Mouse (Mus musculus): ENCODE data around the gene Gm10964. TPM values are rescaled to one million over a fixed set of nuclear protein-coding genes. Genes with fewer than 3 reads are reported as not detected.

Gm10964 gene
- total RNA-seq (2014; rRNA removed), result not detected in 2 replicates
- polyA plus RNA-seq (2015; fragmentation: Nextera tagmentation; extraction: Ambion mirVana), result not detected in 2 replicates

- H3K9ac ChIP-seq, result no peak within 1 kb of the TSS
- H3K4me1 ChIP-seq (ENCODE audit: insufficient read depth), result peaks cover 8% of the 10 kb centered on the region
- H3K4me2 ChIP-seq (ENCODE audit: low read depth), result peak within 1 kb of the TSS; percentile 48
- WGBS, result 88% methylated on average over 1 of the region's 1 CpGs
- peak within 1 kb of the TSS; percentile 76 for H3K27ac ChIP-seq (ENCODE audit: low read depth, low read length)
- DNase-seq, result no peak
- no peak for ATAC-seq
- H3K4me3 ChIP-seq (ENCODE audit: low read depth, low read length), result peak within 1 kb of the TSS; percentile 9; the same call in 1 of the 2 replicates
- H3K27me3 ChIP-seq (ENCODE audit: insufficient read depth, low read length), result no peaks in the 10 kb centered on the region
- no peak for TF ChIP-seq CTCF (IDR thresholded peaks at IDR 0.05; ENCODE audit: low read depth)
- H3K9me3 ChIP-seq (ENCODE audit: low read length), result no peaks in the 10 kb centered on the region
- peaks cover 20% of the 10 kb centered on the region for H3K36me3 ChIP-seq (ENCODE audit: insufficient read depth)
These were observed at the start of gene Gm10964 for GRCm38 (mm10) chr3:103739329-103739728. TSS of gene Gm10964 (plus strand) at chr3:103739366.

DNA sequence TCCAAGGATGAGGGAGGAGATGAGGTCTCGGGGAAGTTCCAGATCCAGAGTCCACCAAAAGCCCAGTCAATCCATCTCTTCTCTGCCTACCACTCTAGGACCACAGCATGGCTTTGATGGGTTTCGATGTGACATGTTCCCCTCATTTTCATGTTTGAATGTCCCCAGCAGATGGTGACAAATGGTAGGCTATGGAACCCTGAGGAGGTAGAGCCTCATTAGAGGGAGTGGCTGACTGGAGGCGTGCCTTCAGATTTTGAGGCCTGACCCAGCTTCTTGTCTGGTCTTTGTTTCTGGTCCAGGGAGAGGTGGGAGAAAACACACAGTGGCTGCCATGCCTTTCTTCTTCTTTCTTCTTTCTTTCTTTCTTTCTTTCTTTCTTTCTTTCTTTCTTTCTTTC lies 48.7 kb upstream of the Gm10964 start:
- peak; percentile 29; the same call in 1 of the 2 replicates for TF ChIP-seq CTCF (IDR thresholded peaks at IDR 0.05; ENCODE audit: low read depth)
- DNase-seq (no peak), ATAC-seq (no peak)
- Histone ChIP-seq H3K4me3 (ENCODE audit: low read depth, low read length) (no peak overlapping the region), H3K36me3 (ENCODE audit: insufficient read depth) (no peaks in the 10 kb centered on the region), H3K4me1 (ENCODE audit: insufficient read depth) (no peaks in the 10 kb centered on the region), H3K27me3 (ENCODE audit: insufficient read depth, low read length) (no peaks in the 10 kb centered on the region), H3K4me2 (ENCODE audit: low read depth) (no peak overlapping the region), H3K9me3 (ENCODE audit: low read length) (no peaks in the 10 kb centered on the region), H3K9ac (no peak overlapping the region), H3K27ac (ENCODE audit: low read depth, low read length) (no peak overlapping the region)
- WGBS, result 84% methylated on average over 3 of the region's 3 CpGs

- H3K27ac ChIP-seq (ENCODE audit: low read depth, low read length), result no peak overlapping the region
- H3K9me3 ChIP-seq (ENCODE audit: low read length), result no peaks in the 10 kb centered on the region
- no peak overlapping the region for H3K4me2 ChIP-seq (ENCODE audit: low read depth)
- no peak overlapping the region for H3K9ac ChIP-seq
- 60% methylated on average over 3 of the region's 3 CpGs for WGBS
- H3K4me1 ChIP-seq (ENCODE audit: insufficient read depth), result no peaks in the 10 kb centered on the region
- TF ChIP-seq CTCF (IDR thresholded peaks at IDR 0.05; ENCODE audit: low read depth), result no peak
- DNase-seq (no peak), ATAC-seq (no peak)
- H3K36me3 ChIP-seq (ENCODE audit: insufficient read depth), result no peaks in the 10 kb centered on the region
- H3K27me3 ChIP-seq (ENCODE audit: insufficient read depth, low read length), result no peaks in the 10 kb centered on the region
- no peak overlapping the region for H3K4me3 ChIP-seq (ENCODE audit: low read depth, low read length)
These were observed 43.6 kb upstream of the Gm10964 start for GRCm38 (mm10) chr3:103695556-103695955.

- no peaks in the 10 kb centered on the region for H3K9me3 ChIP-seq (ENCODE audit: low read length)
- 92% methylated on average over 1 of the region's 1 CpGs for WGBS
- H3K27me3 ChIP-seq (ENCODE audit: insufficient read depth, low read length), result no peaks in the 10 kb centered on the region
- no peak overlapping the region for H3K4me3 ChIP-seq (ENCODE audit: low read depth, low read length)
- no peaks in the 10 kb centered on the region for H3K36me3 ChIP-seq (ENCODE audit: insufficient read depth)
- H3K27ac ChIP-seq (ENCODE audit: low read depth, low read length), result no peak overlapping the region
- no peak for ATAC-seq
- H3K4me1 ChIP-seq (ENCODE audit: insufficient read depth), result no peaks in the 10 kb centered on the region
- DNase-seq, result no peak
- H3K4me2 ChIP-seq (ENCODE audit: low read depth), result no peak overlapping the region
- no peak overlapping the region for H3K9ac ChIP-seq
- no peak for TF ChIP-seq CTCF (IDR thresholded peaks at IDR 0.05; ENCODE audit: low read depth)
These were observed 42.7 kb upstream of the Gm10964 start for GRCm38 (mm10) chr3:103696388-103696925.

GRCm38 (mm10) chr3:103704661-103705060 lies 34.5 kb upstream of the Gm10964 start:
- DNase-seq, result no peak
- WGBS, result 56% methylated on average over 6 of the region's 6 CpGs
- ATAC-seq, result no peak
- Histone ChIP-seq H3K9ac (no peak overlapping the region), H3K4me1 (ENCODE audit: insufficient read depth) (no peaks in the 10 kb centered on the region), H3K27me3 (ENCODE audit: insufficient read depth, low read length) (no peaks in the 10 kb centered on the region), H3K4me2 (ENCODE audit: low read depth) (no peak overlapping the region), H3K4me3 (ENCODE audit: low read depth, low read length) (no peak overlapping the region), H3K9me3 (ENCODE audit: low read length) (no peaks in the 10 kb centered on the region), H3K36me3 (ENCODE audit: insufficient read depth) (no peaks in the 10 kb centered on the region), H3K27ac (ENCODE audit: low read depth, low read length) (no peak overlapping the region)
- no peak for TF ChIP-seq CTCF (IDR thresholded peaks at IDR 0.05; ENCODE audit: low read depth)

DNA sequence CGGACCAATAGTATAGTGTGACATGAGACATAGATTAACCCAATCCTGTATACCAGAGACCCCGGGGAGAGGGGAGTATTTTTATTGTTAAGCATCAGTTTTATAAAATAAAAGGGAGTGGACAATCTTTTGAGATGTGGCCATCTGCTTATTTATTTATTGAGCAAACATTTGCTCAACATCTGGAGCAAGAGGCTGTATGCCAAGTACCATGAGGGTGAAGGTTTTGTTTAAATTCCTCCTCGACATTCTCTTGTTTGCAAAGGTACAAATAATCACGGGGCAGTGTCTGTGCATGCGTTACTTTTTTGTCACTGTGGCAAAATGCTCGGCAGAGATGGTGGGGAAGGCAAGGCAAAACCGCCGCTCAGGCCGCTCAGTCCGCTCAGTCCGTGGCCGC lies 33.7 kb upstream of the Gm10964 start:
- TF ChIP-seq CTCF (IDR thresholded peaks at IDR 0.05; ENCODE audit: low read depth), result no peak
- ATAC-seq, result no peak
- H3K9me3 ChIP-seq (ENCODE audit: low read length), result no peaks in the 10 kb centered on the region

DNA sequence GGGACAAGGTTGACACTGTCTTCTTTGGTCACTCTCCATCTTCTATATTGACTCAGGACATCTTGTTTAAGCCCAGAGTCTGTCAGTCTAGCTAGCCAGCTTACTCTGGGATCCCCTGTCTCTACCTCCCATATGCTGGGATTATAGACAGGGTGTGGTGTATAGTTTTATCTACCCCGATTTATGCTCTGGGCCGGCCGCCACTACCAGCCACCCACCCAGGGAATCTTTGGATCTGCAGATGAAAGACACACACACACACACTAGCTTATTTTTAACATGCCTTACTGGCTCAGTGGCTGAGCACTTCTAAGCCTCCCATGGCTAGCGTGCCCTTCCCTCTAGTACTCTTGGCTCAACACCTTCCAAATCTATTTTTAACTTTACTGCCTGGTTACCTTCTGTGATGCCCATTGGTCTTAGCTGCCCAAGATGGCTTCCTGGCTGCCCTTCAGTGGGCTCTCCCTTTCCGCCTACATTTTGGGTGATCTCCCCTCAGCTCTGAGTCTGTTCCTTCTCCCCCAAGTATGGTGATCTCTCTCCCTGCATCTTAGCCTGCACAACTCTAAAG lies 29.6 kb upstream of the Gm10964 start:
- Histone ChIP-seq H3K9ac (no peak overlapping the region), H3K4me3 (ENCODE audit: low read depth, low read length) (no peak overlapping the region), H3K4me2 (ENCODE audit: low read depth) (no peak overlapping the region), H3K36me3 (ENCODE audit: insufficient read depth) (no peaks in the 10 kb centered on the region), H3K27ac (ENCODE audit: low read depth, low read length) (no peak overlapping the region), H3K9me3 (ENCODE audit: low read length) (no peaks in the 10 kb centered on the region), H3K27me3 (ENCODE audit: insufficient read depth, low read length) (no peaks in the 10 kb centered on the region), H3K4me1 (ENCODE audit: insufficient read depth) (no peaks in the 10 kb centered on the region)
- 86% methylated on average over 5 of the region's 5 CpGs for WGBS
- DNase-seq, result no peak
- TF ChIP-seq CTCF (IDR thresholded peaks at IDR 0.05; ENCODE audit: low read depth), result no peak
- no peak for ATAC-seq

More for the DNA sequence above, 33.7 kb upstream of the Gm10964 start:
- DNase-seq, result no peak
- Histone ChIP-seq H3K9ac (no peak overlapping the region), H3K27me3 (ENCODE audit: insufficient read depth, low read length) (no peaks in the 10 kb centered on the region), H3K4me2 (ENCODE audit: low read depth) (no peak overlapping the region), H3K4me1 (ENCODE audit: insufficient read depth) (no peaks in the 10 kb centered on the region), H3K36me3 (ENCODE audit: insufficient read depth) (no peaks in the 10 kb centered on the region), H3K4me3 (ENCODE audit: low read depth, low read length) (no peak overlapping the region), H3K27ac (ENCODE audit: low read depth, low read length) (no peak overlapping the region)
- 86% methylated on average over 12 of the region's 12 CpGs for WGBS
